Mouse (Mus musculus) MEL (cell line): ENCODE results near the gene Slk. TPM values are rescaled to one million over a fixed set of nuclear protein-coding genes. Genes with fewer than 3 reads are reported as not detected.

Source experiments
- DNase-seq: peaks from one replicate; pipeline ENCODE4 v3.0.0; 2011; ENCODE audit warnings: low read depth, low spot score
- H3K27ac ChIP-seq: 2 replicates; pipeline ENCODE4 v1.5.1; 2012; ENCODE audit warnings: low read depth, mild to moderate bottlenecking, control low read depth, low read length, moderate library complexity; ENCODE audit not compliant: control insufficient read depth
- H3K27me3 ChIP-seq, 2 experiments: fragments of 150-350 bp in 1 of 2; sonication (generic) in 1 of 2; 2 replicates each; pipeline ENCODE4 v1.6.1; 2012; ENCODE audit warnings: low read length in 2 of 2, mild to moderate bottlenecking in 2 of 2, improper control_type of control experiment in 1 of 2, moderate library complexity in 1 of 2; ENCODE audit not compliant: insufficient read depth in 2 of 2, control insufficient read depth in 1 of 2
- H3K36me3 ChIP-seq, 2 experiments: 2 replicates each; pipeline ENCODE4 v1.6.1; 2012 to 2014; ENCODE audit warnings: low read length in 2 of 2, improper control_type of control experiment in 1 of 2, inconsistent platforms in 1 of 2, mild to moderate bottlenecking in 1 of 2; ENCODE audit not compliant: insufficient read depth in 2 of 2, control insufficient read depth in 1 of 2
- H3K4me1 ChIP-seq, 2 experiments: fragments of 150-350 bp in 1 of 2; sonication (generic) in 1 of 2; 2 replicates each; pipeline ENCODE4 v1.6.1; 2012; ENCODE audit warnings: low read length in 2 of 2, improper control_type of control experiment in 1 of 2, mild to moderate bottlenecking in 1 of 2; ENCODE audit not compliant: insufficient read depth in 2 of 2, control insufficient read depth in 1 of 2
- H3K4me3 ChIP-seq, 2 experiments: fragments of 150-350 bp in 1 of 2; sonication (generic) in 1 of 2; 2 replicates each; pipeline ENCODE4 v1.5.1; 2012; ENCODE audit warnings: low read depth in 2 of 2, low read length in 2 of 2, mild to moderate bottlenecking in 2 of 2, moderate library complexity in 2 of 2, control low read depth in 1 of 2, improper control_type of control experiment in 1 of 2; ENCODE audit not compliant: control insufficient read depth in 1 of 2, insufficient read depth in 1 of 2
- H3K79me2 ChIP-seq: 2 replicates; pipeline ENCODE4 v1.6.1; 2012; ENCODE audit warnings: mild to moderate bottlenecking, low read length, moderate library complexity; ENCODE audit not compliant: control insufficient read depth, poor library complexity, insufficient read depth
- H3K9ac ChIP-seq: 2 replicates; pipeline ENCODE4 v1.6.1; 2012; ENCODE audit warnings: low read depth, mild to moderate bottlenecking, control low read depth, low read length, moderate library complexity; ENCODE audit not compliant: control insufficient read depth, poor library complexity, severe bottlenecking
- H3K9me3 ChIP-seq: fragments of 150-350 bp; sonication (generic); replicated peaks from 2 replicates; pipeline ENCODE4 v1.6.1; 2012; ENCODE audit warnings: mild to moderate bottlenecking, low read length, improper control_type of control experiment, moderate library complexity; ENCODE audit not compliant: insufficient read depth
- BHLHE40 ChIP-seq: IDR thresholded peaks from 2 replicates; pipeline ENCODE4 v1.6.1; 2012; ENCODE audit warnings: low read depth, mild to moderate bottlenecking, inconsistent platforms, low read length, improper control_type of control experiment, borderline replicate concordance
- CHD1 ChIP-seq: IDR thresholded peaks from 2 replicates; pipeline ENCODE4 v1.6.1; 2012; ENCODE audit warnings: low read depth, mild to moderate bottlenecking, inconsistent platforms, low read length, improper control_type of control experiment
- CHD2 ChIP-seq: IDR thresholded peaks from 2 replicates; pipeline ENCODE4 v1.6.1; 2011; ENCODE audit warnings: low read length, improper control_type of control experiment
- E2F4 ChIP-seq: IDR thresholded peaks from 2 replicates; pipeline ENCODE4 v1.6.1; 2011; ENCODE audit warnings: low read depth, low read length, improper control_type of control experiment, borderline replicate concordance
- ELF1 ChIP-seq: IDR thresholded peaks from 2 replicates; pipeline ENCODE4 v1.6.1; 2014; ENCODE audit warnings: low read depth, mild to moderate bottlenecking, inconsistent platforms, low read length, improper control_type of control experiment, moderate library complexity
- EP300 ChIP-seq, 2 experiments: IDR thresholded peaks; 2 replicates each; pipeline ENCODE4 v1.6.1; 2011; ENCODE audit warnings: improper control_type of control experiment in 2 of 2, low read length in 2 of 2, low read depth in 1 of 2, mild to moderate bottlenecking in 1 of 2
- ETS1 ChIP-seq: IDR thresholded peaks from 2 replicates; pipeline ENCODE4 v1.6.1; 2012; ENCODE audit warnings: low read depth, mild to moderate bottlenecking, inconsistent platforms, low read length, improper control_type of control experiment, moderate library complexity
- GABPA ChIP-seq: IDR thresholded peaks from 2 replicates; pipeline ENCODE4 v1.6.1; 2012; ENCODE audit warnings: low read depth, mild to moderate bottlenecking, inconsistent platforms, low read length, improper control_type of control experiment, moderate library complexity
- GATA1 ChIP-seq: IDR thresholded peaks from 2 replicates; pipeline ENCODE4 v1.6.1; 2011; ENCODE audit warnings: low read depth, low read length, improper control_type of control experiment
- HCFC1 ChIP-seq: IDR thresholded peaks from 2 replicates; pipeline ENCODE4 v1.6.1; 2012; ENCODE audit warnings: low read depth, mild to moderate bottlenecking, inconsistent platforms, low read length, improper control_type of control experiment, moderate library complexity
- JUND ChIP-seq: IDR thresholded peaks from 2 replicates; pipeline ENCODE4 v1.6.1; 2011; ENCODE audit warnings: low read depth, mild to moderate bottlenecking, improper control_type of control experiment, low read length
- KAT2A ChIP-seq: conservative IDR thresholded peaks from 2 replicates; pipeline ENCODE4 v1.6.1; 2012; ENCODE audit warnings: low read depth, low read length, improper control_type of control experiment, inconsistent platforms
- MAX ChIP-seq: IDR thresholded peaks from 2 replicates; pipeline ENCODE4 v1.6.1; 2011; ENCODE audit warnings: low read length, improper control_type of control experiment
- MEF2A ChIP-seq: IDR thresholded peaks from 2 replicates; pipeline ENCODE4 v1.6.1; 2014; ENCODE audit warnings: low read depth, mild to moderate bottlenecking, inconsistent platforms, low read length, improper control_type of control experiment; ENCODE audit not compliant: poor library complexity, insufficient replicate concordance, severe bottlenecking; ENCODE audit errors: extremely low read depth
- MXI1 ChIP-seq: IDR thresholded peaks from 2 replicates; pipeline ENCODE4 v1.6.1; 2011; ENCODE audit warnings: mild to moderate bottlenecking, low read depth, low read length, improper control_type of control experiment
- NELFE ChIP-seq: IDR thresholded peaks from 2 replicates; pipeline ENCODE4 v1.6.1; 2011; ENCODE audit warnings: low read depth, low read length, improper control_type of control experiment
- POLR2AphosphoS5 ChIP-seq: IDR thresholded peaks from 2 replicates; pipeline ENCODE4 v1.6.1; 2012; ENCODE audit warnings: low read depth, borderline replicate concordance, mild to moderate bottlenecking, inconsistent platforms, low read length, moderate library complexity, mixed read lengths
- RCOR1 ChIP-seq: IDR thresholded peaks from 2 replicates; pipeline ENCODE4 v1.6.1; 2012; ENCODE audit warnings: low read depth, mild to moderate bottlenecking, inconsistent platforms, low read length, improper control_type of control experiment
- SIN3A ChIP-seq: IDR thresholded peaks from 2 replicates; pipeline ENCODE4 v1.6.1; 2012; ENCODE audit warnings: low read length, improper control_type of control experiment, inconsistent platforms
- TAL1 ChIP-seq: IDR thresholded peaks from 2 replicates; pipeline ENCODE4 v1.6.1; 2012; ENCODE audit warnings: mild to moderate bottlenecking, inconsistent platforms, low read length, moderate library complexity, mixed read lengths
- TBP ChIP-seq: IDR thresholded peaks from 2 replicates; pipeline ENCODE4 v1.8.0; 2011; ENCODE audit warnings: low read depth, low read length, improper control_type of control experiment
- TCF12 ChIP-seq: IDR thresholded peaks from 2 replicates; pipeline ENCODE4 v1.6.1; 2014; ENCODE audit warnings: low read depth, mild to moderate bottlenecking, inconsistent platforms, low read length, improper control_type of control experiment, moderate library complexity
- UBTF ChIP-seq: IDR thresholded peaks from 2 replicates; pipeline ENCODE4 v1.6.1; 2012; ENCODE audit warnings: low read depth, mild to moderate bottlenecking, inconsistent platforms, low read length, improper control_type of control experiment, moderate library complexity, borderline replicate concordance; ENCODE audit not compliant: insufficient read depth
- ZC3H11A ChIP-seq: IDR thresholded peaks from 2 replicates; pipeline ENCODE4 v1.6.1; 2012; ENCODE audit warnings: low read depth, mild to moderate bottlenecking, inconsistent platforms, low read length, improper control_type of control experiment
- ZMIZ1 ChIP-seq: IDR thresholded peaks from 2 replicates; pipeline ENCODE4 v1.6.1; 2012; ENCODE audit warnings: low read depth, mild to moderate bottlenecking, inconsistent platforms, low read length, improper control_type of control experiment, moderate library complexity
- ZNF384 ChIP-seq: IDR thresholded peaks from 2 replicates; pipeline ENCODE4 v1.6.1; 2012; ENCODE audit warnings: low read depth, mild to moderate bottlenecking, inconsistent platforms, low read length, improper control_type of control experiment
- polyA plus RNA-seq, 2 experiments: library from polyadenylated mRNA; stranded (reverse) in 1 of 2; unstranded in 1 of 2; fragments of >175 nt in 1 of 2; fragments of >200 nt in 1 of 2; gene quantifications; 2 replicates each; pipeline versions ENCODE4 v1.2.1 to v1.2.4; 2012; ENCODE audit warnings: low replicate concordance in 2 of 2, low read depth in 1 of 2; ENCODE audit not compliant: insufficient read length in 2 of 2, insufficient read depth in 1 of 2, missing spikeins in 1 of 2
- total RNA-seq: library from RNA; depleted of rRNA; stranded (reverse); fragments of 300-350 nt; gene quantifications from 2 replicates; pipeline ENCODE4 v1.2.3, GENCODE M21; 2012

The Slk gene
- total and polyA plus RNA-seq, 3 experiments, result 65.0 to 103 (median 88.2) TPM

- Histone ChIP-seq H3K9me3 (no peaks in the 10 kb centered on the region), H3K27me3 (no peaks in the 10 kb centered on the region), H3K4me1 (no peaks in the 10 kb centered on the region), H3K4me3 (no peak overlapping the region), H3K9ac (no peak overlapping the region), H3K36me3 (no peaks in the 10 kb centered on the region), H3K79me2 (no peaks in the 10 kb centered on the region), H3K27ac (no peak overlapping the region)
- no peak for DNase-seq
- no peak for TF ChIP-seq MEF2A
- TF ChIP-seq HCFC1, result no peak
- no peak for TF ChIP-seq NELFE
- TF ChIP-seq UBTF, result no peak
- no peak for TF ChIP-seq TAL1
- no peak for TF ChIP-seq ZNF384
- TF ChIP-seq MXI1, result no peak
- TF ChIP-seq CHD2, result no peak
- TF ChIP-seq TBP, result no peak
- TF ChIP-seq ZC3H11A, result no peak
- TF ChIP-seq CHD1, result no peak
- TF ChIP-seq ETS1, result no peak
- no peak for TF ChIP-seq TCF12
- TF ChIP-seq POLR2AphosphoS5, result no peak
- TF ChIP-seq BHLHE40, result no peak
- TF ChIP-seq JUND, result no peak
- no peak for TF ChIP-seq EP300 (IDR thresholded peaks at IDR 0.05; ENCODE audit: low read depth in 1 of 2, low read length in 2 of 2)
- TF ChIP-seq GATA1, result no peak
- no peak for TF ChIP-seq ELF1
Observed at GRCm38 (mm10) chr19:47559145-47559544, 20.3 kb upstream of the Slk start.

- DNase-seq, result no peak
- Histone ChIP-seq H3K9me3 (no peaks in the 10 kb centered on the region), H3K9ac (no peak overlapping the region)
Observed at GRCm38 (mm10) chr19:47559751-47560512, 19.5 kb upstream of the Slk start.

More at GRCm38 (mm10) chr19:47559751-47560512, 19.5 kb upstream of the Slk start:
- no peaks in the 10 kb centered on the region for H3K79me2 ChIP-seq
- no peak overlapping the region for H3K27ac ChIP-seq
- H3K27me3 ChIP-seq, result no peaks in the 10 kb centered on the region
- H3K4me1 ChIP-seq, result no peaks in the 10 kb centered on the region
- TF ChIP-seq POLR2AphosphoS5, result no peak
- no peak for TF ChIP-seq GABPA
- no peak for TF ChIP-seq ZNF384
- no peak for TF ChIP-seq MAX
- TF ChIP-seq ZC3H11A, result no peak
- TF ChIP-seq JUND, result no peak
- no peak for TF ChIP-seq RCOR1
- no peak for TF ChIP-seq SIN3A
- TF ChIP-seq ETS1, result no peak
- TF ChIP-seq ZMIZ1, result no peak
- TF ChIP-seq E2F4, result no peak
- no peak for TF ChIP-seq TBP
- TF ChIP-seq GATA1, result no peak
- TF ChIP-seq TCF12, result no peak
- TF ChIP-seq KAT2A, result no peak
- no peaks in the 10 kb centered on the region for H3K36me3 ChIP-seq
- H3K4me3 ChIP-seq, result no peak overlapping the region
